Mouse (Mus musculus) brain, embryonic 18.5 days (tissue): Measurements from ENCODE around the gene Gm20388.

Experiments used
- DNase-seq: peaks from one replicate; pipeline ENCODE4 v3.0.0-alpha.2; 2012; ENCODE audit warnings: low read depth, low spot score

Gene Gm20388

GRCm38 (mm10) chr8:122103241-122103640 is 2192.6 kb downstream of the Gm20388 start:
- DNase-seq = no peak

DNA sequence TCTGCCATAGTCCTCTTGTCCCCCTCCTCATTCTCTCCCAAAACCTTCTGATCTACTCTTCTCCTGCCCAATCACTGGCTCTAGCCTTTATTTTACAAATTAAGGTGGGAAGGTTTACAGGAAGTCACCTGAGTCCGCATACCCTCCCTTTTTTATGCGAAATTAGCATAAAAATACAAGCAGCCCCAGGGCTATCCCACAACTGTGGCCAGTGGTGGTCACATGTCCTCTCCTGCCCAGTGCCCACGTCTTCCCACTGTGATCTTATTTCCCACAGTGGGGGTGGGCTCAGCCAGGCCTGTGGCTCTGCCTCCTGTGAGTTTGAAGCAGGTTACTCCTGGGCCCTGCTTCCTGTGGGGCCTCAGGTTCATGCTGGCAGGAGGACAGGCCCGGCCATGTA is 2194.0 kb downstream of the Gm20388 start:
- DNase-seq = no peak

GRCm38 (mm10) chr8:122106270-122106669 is 2195.6 kb downstream of the Gm20388 start:
- peak; percentile 16 for DNase-seq

DNA sequence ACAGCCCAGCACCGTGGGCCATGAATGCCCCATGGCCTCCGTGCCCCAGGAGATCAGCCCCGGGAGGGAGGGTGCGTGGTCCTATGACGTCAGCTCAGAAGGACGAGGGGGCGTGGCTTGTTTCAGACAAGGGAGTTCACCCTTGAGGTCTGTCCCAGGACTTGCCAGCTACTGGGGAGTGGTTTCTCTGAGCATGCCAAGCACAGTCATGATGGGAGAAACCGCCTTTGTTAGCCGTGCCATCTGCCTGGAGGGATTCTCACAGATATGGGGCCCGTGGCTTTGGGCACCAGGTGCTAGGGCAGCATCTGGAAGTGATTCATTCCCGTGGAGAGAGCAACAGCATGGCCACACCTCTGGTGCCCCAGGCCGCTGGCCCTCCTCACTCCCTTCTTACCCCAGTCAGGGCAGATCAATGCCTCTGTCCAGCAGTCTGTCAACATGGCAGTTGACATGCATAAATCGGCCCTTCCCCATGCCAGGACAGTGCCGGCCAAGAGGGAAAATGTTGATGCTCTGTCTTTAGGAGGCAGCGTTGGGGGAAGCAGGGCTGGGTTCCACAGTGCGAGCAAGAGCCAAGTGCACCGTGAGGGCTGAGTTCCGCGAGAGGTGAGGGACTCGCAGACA is 2199.7 kb downstream of the Gm20388 start:
- DNase-seq = no peak

DNA sequence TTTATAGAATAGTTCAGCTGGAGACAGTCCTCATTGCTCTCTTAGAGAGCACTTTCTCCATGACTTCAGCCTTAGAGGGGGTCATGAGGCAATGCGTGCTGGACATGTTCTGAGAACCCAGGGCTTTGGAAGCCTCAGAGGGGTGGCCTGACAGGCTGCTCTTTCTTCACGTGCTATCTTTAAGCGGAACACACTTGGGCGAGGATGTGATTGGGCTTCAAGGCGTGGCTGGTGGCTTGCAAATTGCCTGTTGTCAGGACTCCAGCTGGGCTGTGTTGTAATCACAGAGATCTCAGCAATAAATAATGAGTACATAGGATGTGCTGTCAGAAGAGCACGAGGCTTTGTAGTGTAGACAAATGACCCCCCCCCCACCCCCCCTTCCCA is 2200.2 kb downstream of the Gm20388 start:
- DNase-seq = no peak

GRCm38 (mm10) chr8:122111745-122112144 is 2201.1 kb downstream of the Gm20388 start:
- DNase-seq = no peak

GRCm38 (mm10) chr8:122112264-122112965 is 2201.8 kb downstream of the Gm20388 start:
- no peak for DNase-seq

- DNase-seq = no peak
These were observed 2204.2 kb downstream of the Gm20388 start for GRCm38 (mm10) chr8:122114890-122115289.

DNA sequence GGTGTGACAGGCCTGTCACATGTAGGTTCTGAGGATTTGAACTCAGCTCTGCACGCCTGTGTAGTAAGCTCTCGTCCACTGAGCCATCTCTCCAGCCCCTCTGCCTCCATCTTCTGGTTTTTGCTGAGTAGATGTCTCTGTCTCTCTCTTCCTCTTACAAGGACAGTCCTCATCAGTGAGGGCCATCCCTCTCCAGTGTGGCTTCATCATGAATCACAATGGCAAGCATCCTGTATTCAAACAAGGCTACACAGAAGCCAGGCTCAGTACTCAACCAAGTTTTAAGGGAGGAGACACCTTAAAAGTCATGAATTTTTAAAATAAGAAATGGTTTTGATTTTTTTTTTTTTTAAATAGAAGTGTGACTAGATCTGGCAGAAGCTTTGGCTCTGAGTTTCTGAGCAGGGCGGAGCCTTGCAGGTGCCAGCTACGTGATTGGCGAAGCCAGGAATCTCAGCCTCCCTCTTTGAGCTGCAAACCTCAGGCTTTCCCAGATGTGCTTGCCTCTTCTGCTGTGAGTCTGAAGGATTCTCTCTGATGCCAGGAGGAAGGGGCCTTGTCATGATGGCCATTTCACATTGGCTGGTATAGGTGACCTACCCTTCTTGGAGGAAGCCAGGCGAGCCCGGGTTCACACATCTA is 2206.2 kb downstream of the Gm20388 start:
- DNase-seq = no peak

DNA sequence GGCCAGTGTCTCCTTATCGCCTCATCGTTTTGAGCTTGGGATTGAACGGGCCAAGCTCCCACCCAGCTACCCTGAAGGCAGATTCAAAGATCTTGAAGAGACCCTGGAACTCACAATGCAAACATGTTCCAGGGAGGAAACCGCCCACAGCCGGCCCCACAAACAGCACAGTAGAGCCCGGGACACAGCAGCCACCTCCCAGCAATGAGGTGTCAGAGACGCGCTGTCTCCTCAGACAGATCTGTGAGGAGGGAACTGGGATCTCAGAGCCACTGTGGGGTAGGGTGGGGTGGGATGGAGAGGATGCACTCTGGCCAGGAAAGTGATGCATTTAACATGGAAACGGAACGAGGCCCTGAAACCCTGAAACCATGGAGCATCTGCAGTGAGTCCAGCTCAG is 2207.5 kb downstream of the Gm20388 start:
- no peak for DNase-seq

GRCm38 (mm10) chr8:122118536-122118935 is 2207.9 kb downstream of the Gm20388 start:
- DNase-seq = no peak

DNA sequence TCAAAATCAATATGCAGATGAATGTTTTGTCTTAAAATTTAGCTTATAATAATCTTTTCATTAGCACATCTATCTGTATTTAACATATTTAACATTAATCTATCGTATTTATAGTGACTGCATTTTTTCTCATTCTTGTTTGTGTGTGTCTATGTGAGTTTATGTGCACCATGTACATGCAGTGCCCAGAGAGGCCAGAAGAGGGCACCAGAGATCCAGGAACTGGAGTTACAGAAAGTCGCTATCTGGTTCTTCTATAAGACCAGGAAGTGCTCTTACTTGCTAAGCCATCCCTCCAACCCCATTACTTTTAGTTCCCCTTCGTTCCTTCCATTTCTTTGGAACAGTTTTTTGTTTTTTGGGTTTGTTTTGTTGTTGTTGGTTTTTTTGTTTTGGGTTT is 2213.7 kb downstream of the Gm20388 start:
- DNase-seq = no peak

GRCm38 (mm10) chr8:122126659-122127058 is 2216.0 kb downstream of the Gm20388 start:
- DNase-seq = no peak

- DNase-seq = no peak
These were observed 2223.5 kb downstream of the Gm20388 start for GRCm38 (mm10) chr8:122134121-122134529.

GRCm38 (mm10) chr8:122135494-122135893 is 2224.9 kb downstream of the Gm20388 start:
- no peak for DNase-seq

- no peak for DNase-seq
These were observed 2229.1 kb downstream of the Gm20388 start for GRCm38 (mm10) chr8:122139784-122140183.

GRCm38 (mm10) chr8:122140411-122140810 is 2229.8 kb downstream of the Gm20388 start:
- no peak for DNase-seq

DNA sequence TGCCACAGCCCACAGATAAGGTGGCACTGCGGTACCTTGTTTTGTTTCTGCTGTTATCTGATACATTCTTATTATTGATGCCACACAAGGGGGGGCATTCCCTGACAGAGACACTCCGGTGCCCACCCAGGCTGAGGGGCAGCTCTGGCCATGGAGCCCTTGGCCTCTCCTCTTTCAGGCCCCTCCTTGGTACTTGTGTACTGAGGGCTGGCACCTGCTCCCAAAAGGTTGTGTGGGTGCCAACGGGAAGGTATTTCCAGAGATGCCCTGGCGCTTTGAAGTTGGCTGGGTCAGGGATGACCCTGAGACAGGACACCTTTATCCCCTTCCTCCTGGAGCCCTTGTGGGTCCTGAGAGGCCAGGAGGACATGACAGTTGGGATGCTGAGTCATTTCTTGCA is 2231.8 kb downstream of the Gm20388 start:
- DNase-seq = no peak

DNA sequence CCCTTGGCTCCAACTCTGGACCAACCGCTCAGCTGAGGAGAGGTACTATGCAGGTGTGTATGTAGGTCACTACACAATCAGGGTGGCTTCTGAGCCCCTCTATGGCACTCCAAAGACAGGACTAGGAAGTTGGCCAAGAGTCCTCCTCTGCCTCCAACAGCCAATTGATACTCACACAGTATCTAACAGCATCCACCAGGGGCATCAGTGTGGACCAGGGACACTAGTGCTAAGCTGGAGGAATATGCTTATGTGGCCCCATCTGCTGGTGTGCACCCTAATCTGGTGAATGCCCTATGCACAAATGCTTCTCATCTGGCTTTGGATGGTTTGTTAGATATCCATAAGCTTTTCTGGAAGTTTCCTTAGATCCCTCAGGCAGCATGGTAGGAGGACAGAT is 2232.6 kb downstream of the Gm20388 start:
- DNase-seq = no peak

- no peak for DNase-seq
These were observed 2234.2 kb downstream of the Gm20388 start for GRCm38 (mm10) chr8:122144729-122145311.

DNA sequence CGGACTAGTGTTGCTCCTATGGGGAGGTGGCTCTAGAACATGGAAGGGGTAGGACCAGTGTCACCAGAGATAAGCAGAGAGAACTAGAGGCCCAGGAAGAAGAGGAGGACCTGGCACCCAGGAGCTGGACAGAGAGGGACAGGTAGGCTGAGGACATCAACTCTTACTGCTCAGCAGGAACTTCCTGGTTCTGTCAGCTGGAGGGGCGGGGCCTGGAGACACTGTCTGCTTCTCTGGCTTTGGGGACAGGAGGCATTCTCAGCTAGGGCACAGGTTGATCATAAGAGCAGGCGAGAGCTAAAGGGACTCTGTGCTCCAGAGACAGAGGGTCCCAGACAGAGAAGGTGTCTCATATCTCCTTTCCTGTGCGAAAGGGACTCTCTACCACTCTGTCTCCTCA is 2238.4 kb downstream of the Gm20388 start:
- no peak for DNase-seq

- no peak for DNase-seq
These were observed 2239.0 kb downstream of the Gm20388 start for GRCm38 (mm10) chr8:122149606-122150005.

GRCm38 (mm10) chr8:122151541-122151940 is 2240.9 kb downstream of the Gm20388 start:
- no peak for DNase-seq
